Mouse (Mus musculus) brain, embryonic 14.5 days (tissue): ENCODE measurements around the gene Tubgcp4.

Experiments
- CTCF ChIP-seq: fragments of 200-500 bp; IDR thresholded peaks from 2 replicates; pipeline ENCODE4 v1.5.1; 2012; ENCODE audit warnings: inconsistent platforms, mild to moderate bottlenecking, moderate library complexity, borderline replicate concordance; ENCODE audit not compliant: insufficient read depth, insufficient read length; ENCODE audit errors: extremely low read depth
- POLR2A ChIP-seq: fragments of 200-500 bp; IDR thresholded peaks from 2 replicates; pipeline ENCODE4 v1.6.1; 2012; ENCODE audit warnings: mild to moderate bottlenecking, inconsistent platforms, borderline replicate concordance; ENCODE audit not compliant: poor library complexity, insufficient read depth, insufficient read length, severe bottlenecking; ENCODE audit errors: extremely low read depth

GRCm38 (mm10) chr2:121141216-121142035 is 29.0 kb upstream of the Tubgcp4 start:
- TF ChIP-seq CTCF (no peak), POLR2A (no peak)
